Mouse (Mus musculus) cerebellum, postnatal 14 days (tissue): ENCODE data around the gene Supt4a.

Experiments
- DNase-seq, 2 experiments: peaks; one replicate each; pipeline ENCODE4 v3.0.0; 2021; ENCODE audit warnings: mixed read lengths in 2 of 2

Gene Supt4a

GRCm38 (mm10) chr11:87737175-87737740 lies at the start of gene Supt4a:
Gene Supt4a, plus strand, starts transcription at chr11:87737552.
- peak; percentile 99 for DNase-seq

GRCm38 (mm10) chr11:87688478-87689203 lies 48.7 kb upstream of the Supt4a start:
- DNase-seq = no peak

GRCm38 (mm10) chr11:87689402-87689808 lies 47.9 kb upstream of the Supt4a start:
- DNase-seq = peak; percentile 20 to 47

GRCm38 (mm10) chr11:87690054-87690740 lies 47.2 kb upstream of the Supt4a start:
- no peak for DNase-seq

GRCm38 (mm10) chr11:87697131-87697682 lies 40.1 kb upstream of the Supt4a start:
- no peak for DNase-seq

GRCm38 (mm10) chr11:87698126-87698525 lies 39.2 kb upstream of the Supt4a start:
- DNase-seq = no peak

GRCm38 (mm10) chr11:87701108-87701507 lies 36.2 kb upstream of the Supt4a start:
- no peak for DNase-seq

GRCm38 (mm10) chr11:87701877-87702620 lies 35.3 kb upstream of the Supt4a start:
- DNase-seq = no peak

- DNase-seq = no peak
These were observed 33.7 kb upstream of the Supt4a start for GRCm38 (mm10) chr11:87703654-87704053.

GRCm38 (mm10) chr11:87704289-87704688 lies 33.1 kb upstream of the Supt4a start:
- peak; percentile 14 for DNase-seq

GRCm38 (mm10) chr11:87707570-87707969 lies 29.8 kb upstream of the Supt4a start:
- DNase-seq = no peak

- DNase-seq = no peak
These were observed 28.4 kb upstream of the Supt4a start for GRCm38 (mm10) chr11:87708979-87709378.

- peak; percentile 12 to 18 for DNase-seq
These were observed 27.7 kb upstream of the Supt4a start for GRCm38 (mm10) chr11:87709513-87710261.

GRCm38 (mm10) chr11:87710262-87710615 lies 27.1 kb upstream of the Supt4a start:
- DNase-seq = no peak

GRCm38 (mm10) chr11:87712188-87712587 lies 25.2 kb upstream of the Supt4a start:
- no peak for DNase-seq

GRCm38 (mm10) chr11:87715999-87716398 lies 21.4 kb upstream of the Supt4a start:
- DNase-seq = no peak

- no peak for DNase-seq
These were observed 17.8 kb upstream of the Supt4a start for GRCm38 (mm10) chr11:87719526-87719925.

GRCm38 (mm10) chr11:87720324-87720723 lies 17.0 kb upstream of the Supt4a start:
- peak in 1 of 2 experiments; percentile 34 for DNase-seq

GRCm38 (mm10) chr11:87720839-87721238 lies 16.5 kb upstream of the Supt4a start:
- DNase-seq = no peak

GRCm38 (mm10) chr11:87722168-87722567 lies 15.2 kb upstream of the Supt4a start:
- no peak for DNase-seq

- no peak for DNase-seq
These were observed 14.5 kb upstream of the Supt4a start for GRCm38 (mm10) chr11:87722891-87723290.

- DNase-seq = no peak
These were observed 11.8 kb upstream of the Supt4a start for GRCm38 (mm10) chr11:87725515-87725914.
